14 mouse cellular contexts compared by ENCODE assay signal in the genomic region with DNA sequence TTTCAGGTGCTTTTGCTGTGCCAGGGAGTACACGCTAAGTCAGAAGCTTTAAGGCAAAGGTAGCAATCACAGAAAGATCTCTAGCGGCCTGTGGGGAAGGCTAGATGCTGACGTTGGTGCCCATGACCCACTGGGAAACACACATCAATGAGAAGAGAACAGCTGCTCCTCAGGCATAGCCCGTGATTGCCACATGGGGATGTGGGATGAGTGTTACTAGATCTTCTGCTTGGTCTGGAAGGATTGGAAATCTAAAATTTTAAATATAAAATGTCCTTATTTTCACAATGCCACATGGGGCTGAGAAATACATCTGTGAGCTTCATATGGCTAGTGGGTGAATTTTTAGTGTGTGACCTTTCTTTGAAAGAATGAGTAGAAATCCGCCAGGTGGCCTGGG.
"Had no signal": no experiment of that assay in that cellular context is flagged by ENCODE, and none has a peak within 500 bp of the region (broad histone marks: within the 10 kb centered on the region; RNA-seq: fewer than 3 reads in every experiment).

No protein-coding gene starts in this region.

- H3K4me3 ChIP-seq: intestine, embryonic 15.5 days; kidney, embryonic 15.5 days; left cerebral cortex, adult 2 months; liver, embryonic 13.5 days had no signal

- DNase-seq: kidney, adult 11 months; kidney, adult 8-10 months; kidney, postnatal 10 days; kidney, postnatal 4 days; liver, embryonic 13.5 days; lung, adult 2 months; lung, postnatal 14 days; lung, postnatal 4 days; midbrain, embryonic 14.5 days; thymus, postnatal 25 days had no signal

- H3K27ac ChIP-seq: intestine, embryonic 15.5 days; kidney, embryonic 15.5 days; left cerebral cortex, adult 2 months; liver, embryonic 13.5 days; stomach, postnatal 0 days had no signal
